11 mouse cellular contexts compared by ENCODE assay signal in the genomic region with DNA sequence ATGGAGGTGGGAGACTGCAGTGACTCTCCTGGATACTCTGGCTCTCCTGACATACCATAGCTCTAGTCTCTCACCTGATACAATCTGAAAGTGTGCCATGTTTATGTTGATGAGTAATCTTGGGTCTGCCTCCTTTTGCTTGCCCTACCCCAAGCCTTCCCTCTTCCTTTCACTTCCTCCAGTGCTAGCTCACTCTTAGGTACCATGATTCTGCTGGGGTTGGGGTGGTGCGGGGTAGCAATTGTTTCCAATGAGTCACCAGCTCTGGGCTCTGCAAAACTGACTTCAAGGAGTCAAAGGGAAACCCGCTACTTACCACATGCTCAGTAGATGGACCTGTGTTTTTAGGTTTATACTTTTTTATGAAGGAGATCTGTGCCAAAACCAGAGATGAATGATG.
"Had no signal": no experiment of that assay in that cellular context is flagged by ENCODE, and none has a peak within 500 bp of the region (broad histone marks: within the 10 kb centered on the region; RNA-seq: fewer than 3 reads in every experiment).

No protein-coding gene starts in this region.

- H3K27me3 ChIP-seq: liver, embryonic 13.5 days; neural tube, embryonic 15.5 days had no signal

- H3K4me3 ChIP-seq: left cerebral cortex, adult 2 months; liver, embryonic 13.5 days; midbrain, embryonic 10.5 days; myocyte; neural tube, embryonic 15.5 days had no signal

- H3K36me3 ChIP-seq: liver, embryonic 13.5 days; midbrain, embryonic 10.5 days; neural tube, embryonic 15.5 days had no signal

- H3K4me2 ChIP-seq: liver, embryonic 13.5 days; neural tube, embryonic 15.5 days had no signal

- DNase-seq: kidney, postnatal 14 days; liver, embryonic 13.5 days; lung, adult 18-20 months; lung, postnatal 4 days; midbrain, embryonic 14.5 days; thymus, adult 18-20 months; thymus, postnatal 14 days had no signal

- H3K27ac ChIP-seq: left cerebral cortex, adult 2 months; liver, embryonic 13.5 days; midbrain, embryonic 10.5 days; neural tube, embryonic 15.5 days had no signal

- H3K9me3 ChIP-seq: liver, embryonic 13.5 days; midbrain, embryonic 10.5 days; neural tube, embryonic 15.5 days had no signal

- H3K4me1 ChIP-seq: midbrain, embryonic 10.5 days; neural tube, embryonic 15.5 days had no signal

- H3K9ac ChIP-seq: liver, embryonic 13.5 days; neural tube, embryonic 15.5 days had no signal
